Mouse (Mus musculus): ENCODE results near the gene Ect2. TPM values are rescaled to one million over a fixed set of nuclear protein-coding genes. Genes with fewer than 3 reads are reported as not detected.

Gene Ect2
- polyA plus RNA-seq, 1 experiment = 62.2 TPM

GRCm38 (mm10) chr3:27140101-27140500 lies 13.6 kb downstream of the Ect2 start:
- Histone ChIP-seq H3K27ac (ENCODE audit: insufficient read depth, low read length) (no peak overlapping the region), H3K4me3 (ENCODE audit: insufficient read depth, low read length) (no peak overlapping the region), H3K4me1 (ENCODE audit: control insufficient read depth, insufficient read depth, low read length) (no peaks in the 10 kb centered on the region)
- no peak for TF ChIP-seq POLR2A (IDR thresholded peaks at IDR 0.05; ENCODE audit: low read depth, low read length)
- no peak for TF ChIP-seq CTCF (IDR thresholded peaks at IDR 0.05; ENCODE audit: borderline replicate concordance, insufficient read depth, low read length)

GRCm38 (mm10) chr3:27121864-27122450 lies 31.7 kb downstream of the Ect2 start:
- Histone ChIP-seq H3K4me1 (ENCODE audit: control insufficient read depth, insufficient read depth, low read length) (no peaks in the 10 kb centered on the region), H3K27ac (ENCODE audit: insufficient read depth, low read length) (no peak overlapping the region), H3K4me3 (ENCODE audit: insufficient read depth, low read length) (no peak overlapping the region)
- no peak for TF ChIP-seq POLR2A (IDR thresholded peaks at IDR 0.05; ENCODE audit: low read depth, low read length)
- TF ChIP-seq CTCF (IDR thresholded peaks at IDR 0.05; ENCODE audit: borderline replicate concordance, insufficient read depth, low read length) = no peak

GRCm38 (mm10) chr3:27120932-27121331 lies 32.7 kb downstream of the Ect2 start:
- Histone ChIP-seq H3K4me3 (ENCODE audit: insufficient read depth, low read length) (no peak overlapping the region), H3K27ac (ENCODE audit: insufficient read depth, low read length) (no peak overlapping the region), H3K4me1 (ENCODE audit: control insufficient read depth, insufficient read depth, low read length) (no peaks in the 10 kb centered on the region)
- TF ChIP-seq POLR2A (IDR thresholded peaks at IDR 0.05; ENCODE audit: low read depth, low read length) = no peak
- TF ChIP-seq CTCF (IDR thresholded peaks at IDR 0.05; ENCODE audit: borderline replicate concordance, insufficient read depth, low read length) = no peak

GRCm38 (mm10) chr3:27118227-27118626 lies 35.5 kb downstream of the Ect2 start:
- no peak for TF ChIP-seq POLR2A (IDR thresholded peaks at IDR 0.05; ENCODE audit: low read depth, low read length)
- TF ChIP-seq CTCF (IDR thresholded peaks at IDR 0.05; ENCODE audit: borderline replicate concordance, insufficient read depth, low read length) = no peak
- H3K27ac ChIP-seq (ENCODE audit: insufficient read depth, low read length) = no peak overlapping the region
- H3K4me3 ChIP-seq (ENCODE audit: insufficient read depth, low read length) = no peak overlapping the region
- no peaks in the 10 kb centered on the region for H3K4me1 ChIP-seq (ENCODE audit: control insufficient read depth, insufficient read depth, low read length)

- Histone ChIP-seq H3K4me3 (ENCODE audit: insufficient read depth, low read length) (no peak overlapping the region), H3K27ac (ENCODE audit: insufficient read depth, low read length) (no peak overlapping the region), H3K4me1 (ENCODE audit: control insufficient read depth, insufficient read depth, low read length) (no peaks in the 10 kb centered on the region)
- no peak for TF ChIP-seq POLR2A (IDR thresholded peaks at IDR 0.05; ENCODE audit: low read depth, low read length)
- TF ChIP-seq CTCF (IDR thresholded peaks at IDR 0.05; ENCODE audit: borderline replicate concordance, insufficient read depth, low read length) = no peak
Measured at GRCm38 (mm10) chr3:27110860-27111259, 42.8 kb downstream of the Ect2 start.

GRCm38 (mm10) chr3:27109109-27109508 lies 44.6 kb downstream of the Ect2 start:
- no peak for TF ChIP-seq CTCF (IDR thresholded peaks at IDR 0.05; ENCODE audit: borderline replicate concordance, insufficient read depth, low read length)
- TF ChIP-seq POLR2A (IDR thresholded peaks at IDR 0.05; ENCODE audit: low read depth, low read length) = no peak
- no peak overlapping the region for H3K27ac ChIP-seq (ENCODE audit: insufficient read depth, low read length)
- no peak overlapping the region for H3K4me3 ChIP-seq (ENCODE audit: insufficient read depth, low read length)
- no peaks in the 10 kb centered on the region for H3K4me1 ChIP-seq (ENCODE audit: control insufficient read depth, insufficient read depth, low read length)

GRCm38 (mm10) chr3:27107142-27107541 lies 46.5 kb downstream of the Ect2 start:
- TF ChIP-seq POLR2A (IDR thresholded peaks at IDR 0.05; ENCODE audit: low read depth, low read length) (no peak), CTCF (IDR thresholded peaks at IDR 0.05; ENCODE audit: borderline replicate concordance, insufficient read depth, low read length) (no peak)
- Histone ChIP-seq H3K4me3 (ENCODE audit: insufficient read depth, low read length) (no peak overlapping the region), H3K27ac (ENCODE audit: insufficient read depth, low read length) (no peak overlapping the region), H3K4me1 (ENCODE audit: control insufficient read depth, insufficient read depth, low read length) (no peaks in the 10 kb centered on the region)

- Histone ChIP-seq H3K4me3 (ENCODE audit: insufficient read depth, low read length) (no peak overlapping the region), H3K4me1 (ENCODE audit: control insufficient read depth, insufficient read depth, low read length) (no peaks in the 10 kb centered on the region), H3K27ac (ENCODE audit: insufficient read depth, low read length) (no peak overlapping the region)
- TF ChIP-seq POLR2A (IDR thresholded peaks at IDR 0.05; ENCODE audit: low read depth, low read length) = no peak
- TF ChIP-seq CTCF (IDR thresholded peaks at IDR 0.05; ENCODE audit: borderline replicate concordance, insufficient read depth, low read length) = no peak
Measured at GRCm38 (mm10) chr3:27102965-27103364, 50.7 kb downstream of the Ect2 start.

GRCm38 (mm10) chr3:27098633-27099032 lies 55.0 kb downstream of the Ect2 start:
- Histone ChIP-seq H3K4me3 (ENCODE audit: insufficient read depth, low read length) (no peak overlapping the region), H3K27ac (ENCODE audit: insufficient read depth, low read length) (no peak overlapping the region), H3K4me1 (ENCODE audit: control insufficient read depth, insufficient read depth, low read length) (no peaks in the 10 kb centered on the region)
- TF ChIP-seq CTCF (IDR thresholded peaks at IDR 0.05; ENCODE audit: borderline replicate concordance, insufficient read depth, low read length) = no peak
- no peak for TF ChIP-seq POLR2A (IDR thresholded peaks at IDR 0.05; ENCODE audit: low read depth, low read length)

- TF ChIP-seq POLR2A (IDR thresholded peaks at IDR 0.05; ENCODE audit: low read depth, low read length) (no peak), CTCF (IDR thresholded peaks at IDR 0.05; ENCODE audit: borderline replicate concordance, insufficient read depth, low read length) (no peak)
- H3K27ac ChIP-seq (ENCODE audit: insufficient read depth, low read length) = no peak overlapping the region
- H3K4me3 ChIP-seq (ENCODE audit: insufficient read depth, low read length) = no peak overlapping the region
- H3K4me1 ChIP-seq (ENCODE audit: control insufficient read depth, insufficient read depth, low read length) = no peaks in the 10 kb centered on the region
Measured at GRCm38 (mm10) chr3:27086221-27086620, 67.5 kb downstream of the Ect2 start.
